Mouse (Mus musculus): ENCODE measurements around the gene F5.
A peak's percentile ranks its signal among the peaks of the same experiment; 100 is the strongest.
"Not testable (repeated sequence)": the region's sequence is repeated elsewhere in the genome, so short reads cannot be mapped to it uniquely, and the experiment has no call there.

F5 gene

DNA sequence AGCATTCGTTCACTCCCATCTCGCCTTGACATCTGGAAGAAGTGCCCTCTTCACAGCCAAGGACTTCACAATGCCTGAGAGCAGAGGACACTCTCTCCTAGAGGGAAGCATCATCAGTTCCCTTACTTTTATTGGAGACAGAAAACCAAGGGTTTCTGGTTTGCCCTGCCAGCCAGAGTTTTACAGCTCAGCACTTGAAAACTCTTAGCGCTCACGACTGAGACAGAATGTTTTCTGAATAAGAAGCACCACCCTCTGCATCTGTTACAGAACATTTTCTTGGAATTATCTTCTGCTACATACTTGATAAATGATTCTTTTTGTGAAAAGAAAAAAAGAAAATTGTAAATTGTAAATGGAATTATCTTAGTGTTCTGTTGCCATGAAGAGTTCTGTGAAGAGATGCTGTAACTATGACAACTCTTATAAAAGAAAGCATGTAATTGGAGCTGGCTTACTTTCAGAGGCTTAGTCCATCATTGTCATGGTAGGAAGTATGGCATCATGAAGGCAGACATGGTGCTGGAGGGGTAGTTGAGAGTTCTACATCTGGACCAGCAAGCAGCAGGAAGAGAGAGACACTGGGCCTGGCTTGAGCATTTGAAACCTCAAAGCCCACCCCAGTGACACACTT, 80.4 kb downstream of the F5 start:
- not testable (repeated sequence) for DNase-seq (ENCODE audit: low read depth, low spot score)

DNA sequence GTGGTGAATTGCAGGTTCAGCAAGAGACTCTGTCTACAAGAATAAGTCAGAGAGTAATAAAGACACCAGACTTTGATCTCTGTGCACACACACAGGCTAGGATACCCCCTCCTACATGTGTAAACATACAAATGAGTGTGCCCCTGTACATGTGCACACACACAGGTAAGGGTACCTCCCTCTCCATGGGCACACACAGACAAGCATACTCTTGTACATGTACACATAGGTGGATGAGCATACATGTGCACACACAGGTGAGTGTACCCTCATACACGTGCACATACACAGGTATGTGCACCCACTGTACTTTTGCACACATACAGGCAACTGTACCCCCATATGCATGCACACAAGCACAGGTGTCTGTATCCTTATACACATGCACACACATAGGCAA, 81.8 kb downstream of the F5 start:
- DNase-seq (ENCODE audit: low read depth, low spot score): no peak

DNA sequence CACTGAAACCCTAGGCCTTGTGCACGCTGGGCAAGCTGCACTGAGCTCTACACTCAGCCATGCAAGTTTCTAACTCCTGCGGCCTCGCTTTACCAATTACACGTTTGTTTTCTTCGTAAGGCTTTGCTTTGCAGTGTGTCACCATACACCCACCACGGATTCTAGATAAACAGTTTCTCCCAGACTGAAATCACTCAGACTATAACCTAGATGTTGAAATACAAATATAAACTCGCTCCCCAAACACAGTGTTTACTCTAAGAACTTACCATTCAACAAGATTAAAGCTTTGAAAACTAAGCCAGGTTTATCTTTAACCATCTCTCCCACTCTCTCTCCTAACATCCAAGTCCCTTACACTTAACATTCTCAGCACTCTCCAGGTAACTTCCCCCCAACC, 83.4 kb downstream of the F5 start:
- DNase-seq (ENCODE audit: low read depth, low spot score): no peak

DNA sequence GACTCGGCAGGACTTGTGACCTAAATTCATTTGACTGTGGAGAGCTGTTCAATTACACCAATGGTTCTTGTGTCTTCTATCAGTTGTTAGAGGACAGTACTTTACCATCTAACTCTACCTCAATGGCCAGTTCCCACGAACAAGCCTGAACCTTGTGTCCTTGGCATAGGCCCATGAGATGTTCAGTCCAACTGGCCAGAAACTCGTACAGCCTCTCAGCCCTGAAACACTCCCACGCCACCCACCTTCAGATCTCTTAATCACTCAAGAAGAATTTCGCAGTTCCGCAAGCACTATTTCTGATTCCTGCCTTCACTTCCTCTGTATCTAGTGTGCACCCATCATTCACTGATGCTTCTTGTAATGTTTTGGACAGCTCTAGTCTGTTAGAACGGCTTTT, 84.4 kb downstream of the F5 start:
- DNase-seq (ENCODE audit: low read depth, low spot score): no peak

DNA sequence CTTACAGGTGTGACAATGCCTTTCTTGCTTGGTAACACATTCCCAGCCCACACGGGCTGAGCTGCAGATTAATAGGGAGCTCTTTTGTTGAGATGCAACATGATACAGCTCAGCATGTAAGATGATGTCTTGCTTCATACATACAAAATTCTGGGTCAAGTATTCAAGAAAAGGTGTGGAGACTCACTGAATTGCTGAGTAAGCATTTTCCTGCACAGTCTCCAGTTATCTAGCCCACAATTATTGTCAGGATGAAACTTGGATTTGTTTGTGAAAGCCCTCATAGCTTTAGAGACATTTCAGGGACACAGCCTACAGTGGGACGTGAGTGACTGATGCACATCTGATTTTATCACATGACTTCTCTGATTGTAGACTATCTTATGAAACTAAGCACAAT, 89.9 kb downstream of the F5 start:
- no peak for DNase-seq (ENCODE audit: low read depth, low spot score)

DNA sequence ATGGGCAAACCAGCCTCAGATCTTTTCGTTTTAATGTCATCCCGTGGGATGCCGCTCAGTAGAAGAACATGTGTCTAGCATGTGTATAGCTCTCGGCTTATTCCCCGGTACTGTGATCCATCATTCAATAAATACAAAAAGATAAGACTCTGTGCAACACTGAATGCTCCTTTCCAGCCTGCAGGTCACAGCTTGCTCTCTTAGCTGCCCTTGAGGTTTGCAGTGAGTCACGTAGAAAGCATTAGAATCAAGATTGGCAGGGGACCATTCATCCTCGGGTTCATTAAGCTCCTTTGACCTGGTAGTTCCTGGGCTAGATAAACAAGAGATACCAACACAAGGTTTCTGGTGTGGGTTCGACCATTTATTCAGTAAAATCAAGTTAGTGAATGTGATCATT, 91.2 kb downstream of the F5 start:
- no peak for DNase-seq (ENCODE audit: low read depth, low spot score)

DNA sequence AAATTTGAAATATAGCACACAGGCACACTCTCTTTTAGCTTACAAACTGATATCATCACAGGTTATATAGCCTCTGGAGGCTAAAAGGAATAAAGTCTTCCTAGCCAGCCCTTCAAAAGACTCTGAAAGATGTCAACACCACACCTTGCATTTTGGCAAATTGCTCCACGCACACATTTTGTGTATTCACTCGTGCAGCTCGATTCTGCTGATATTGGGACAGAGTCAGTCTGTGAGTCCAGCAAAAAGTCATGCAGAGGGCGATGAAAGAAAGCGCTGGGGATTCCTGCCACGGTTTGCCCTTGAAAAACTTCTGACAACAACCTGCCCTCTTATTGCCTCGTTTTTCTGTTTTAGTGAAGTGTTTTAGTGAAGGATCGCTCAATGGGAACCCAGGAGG, 95.8 kb downstream of the F5 start:
- DNase-seq (ENCODE audit: low read depth, low spot score): no peak

DNA sequence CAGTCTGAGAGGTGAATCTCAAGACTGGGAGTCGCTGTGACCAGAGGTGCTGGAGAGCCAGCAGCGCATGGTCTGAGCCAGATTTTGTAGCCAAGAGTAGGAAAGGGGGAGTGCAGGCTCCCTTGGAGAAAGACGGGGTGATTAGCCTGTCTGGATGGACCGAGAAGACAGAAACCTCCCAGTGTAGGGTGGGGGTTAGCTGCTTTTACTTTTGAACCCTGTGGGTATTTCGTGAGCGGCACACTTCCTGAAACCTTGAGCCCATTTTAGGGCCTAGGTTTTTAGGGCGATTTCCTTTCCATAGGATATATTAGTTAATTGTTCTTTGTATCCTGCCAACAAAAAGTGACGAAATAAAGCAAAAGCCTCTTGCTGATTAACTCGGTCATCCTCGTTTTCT, 96.3 kb downstream of the F5 start:
- DNase-seq (ENCODE audit: low read depth, low spot score): no peak

DNA sequence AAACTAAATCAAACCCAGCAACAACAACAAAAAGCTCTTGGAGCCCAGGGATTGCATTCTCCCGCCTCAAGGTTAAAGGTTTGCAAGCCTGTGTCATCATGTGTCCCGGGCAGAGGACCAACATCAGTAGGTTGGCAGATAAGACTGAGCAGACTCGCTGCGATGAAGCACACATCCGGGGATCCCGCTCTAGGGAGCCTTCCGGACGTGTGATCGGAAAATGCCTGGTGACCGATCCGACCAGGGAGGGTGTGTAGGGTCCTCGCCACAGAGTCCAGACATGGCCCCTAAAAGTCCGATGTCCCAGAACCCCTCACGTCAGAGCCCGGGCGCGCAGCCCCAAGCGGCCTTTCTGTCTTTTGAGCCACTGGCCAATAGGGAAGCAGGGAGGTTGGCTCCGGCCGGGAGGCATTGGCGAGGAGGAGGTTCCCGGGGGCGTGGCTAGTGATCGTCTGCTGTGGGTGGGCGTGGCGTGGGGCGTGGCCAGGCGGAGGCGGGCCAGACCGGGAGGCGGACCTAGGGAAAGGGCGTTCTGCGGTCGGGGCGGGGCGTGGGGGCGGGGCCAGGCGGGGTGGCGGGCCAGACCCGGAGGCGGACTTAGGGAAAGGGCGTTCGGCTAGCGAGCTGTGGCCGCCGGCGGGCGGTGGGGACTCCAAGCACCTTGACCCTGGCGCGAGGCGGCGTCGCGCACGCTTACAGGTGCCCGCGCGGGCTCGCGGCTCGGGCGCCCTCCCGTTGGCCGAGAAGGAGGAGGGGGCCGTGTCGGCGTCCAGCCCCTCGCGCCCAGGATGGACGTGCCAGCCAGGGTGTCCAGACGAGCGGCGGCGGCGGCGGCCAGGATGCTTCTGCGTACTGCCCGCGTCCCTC, 97.1 kb downstream of the F5 start, which contains the start of gene Slc19a2:
Gene Slc19a2, plus strand, starts transcription at position 582 of the 867 bp plus-strand sequence.
- peak; percentile 91 for DNase-seq (ENCODE audit: low read depth, low spot score)

DNA sequence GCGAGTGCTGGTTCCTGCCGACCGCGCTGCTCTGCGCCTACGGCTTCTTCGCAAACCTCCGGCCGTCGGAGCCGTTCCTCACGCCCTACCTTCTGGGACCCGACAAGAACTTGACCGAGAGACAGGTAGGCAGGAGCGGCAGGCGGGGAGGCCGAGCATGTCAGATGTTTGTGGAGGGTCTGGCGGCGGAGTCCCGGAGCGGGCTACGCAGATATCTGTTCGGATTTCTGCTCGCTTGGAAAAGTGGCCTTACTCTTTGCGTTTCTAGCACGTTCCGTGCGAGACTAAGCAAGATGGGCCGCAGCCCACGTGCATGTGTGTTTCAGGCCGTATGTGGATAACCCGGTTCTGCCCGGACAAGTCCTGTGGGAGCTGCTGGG, 97.7 kb downstream of the F5 start:
- no peak for DNase-seq (ENCODE audit: low read depth, low spot score)

DNA sequence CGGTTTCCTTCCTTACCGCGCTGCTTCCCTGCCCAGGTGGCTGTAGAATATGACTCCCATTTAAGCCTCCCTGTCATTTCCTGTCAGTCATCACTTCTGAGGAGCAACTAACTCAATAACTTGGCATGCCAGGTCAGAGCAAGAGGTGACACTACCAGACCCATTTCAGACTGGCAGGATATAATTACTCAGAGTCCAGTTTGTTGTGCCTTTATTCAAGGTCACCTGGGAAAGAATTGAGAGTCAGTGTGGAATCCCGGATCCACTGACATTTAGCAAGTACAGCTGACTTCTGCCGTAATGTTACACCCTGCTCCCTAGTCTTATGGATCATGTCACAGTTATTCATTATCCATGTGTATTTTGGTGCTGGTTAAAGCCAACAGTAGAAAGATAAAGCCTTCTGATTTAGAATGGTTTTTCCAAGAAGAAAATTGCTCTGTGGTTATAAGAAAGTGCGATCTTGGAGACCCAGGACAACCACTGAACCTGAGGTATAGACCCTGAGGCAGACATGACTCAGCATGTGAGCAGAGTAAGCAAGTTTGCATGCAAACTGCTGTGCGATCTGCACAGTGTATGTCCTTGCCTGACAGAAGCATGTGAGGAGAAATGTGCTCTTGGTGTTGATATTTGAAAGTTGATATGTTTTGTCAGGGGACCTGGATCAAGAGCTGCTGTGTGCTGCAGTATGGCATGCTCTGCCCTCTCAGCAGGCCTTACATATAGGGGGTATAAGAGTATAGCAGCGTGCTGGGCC, 98.9 kb downstream of the F5 start:
- DNase-seq (ENCODE audit: low read depth, low spot score): no peak

DNA sequence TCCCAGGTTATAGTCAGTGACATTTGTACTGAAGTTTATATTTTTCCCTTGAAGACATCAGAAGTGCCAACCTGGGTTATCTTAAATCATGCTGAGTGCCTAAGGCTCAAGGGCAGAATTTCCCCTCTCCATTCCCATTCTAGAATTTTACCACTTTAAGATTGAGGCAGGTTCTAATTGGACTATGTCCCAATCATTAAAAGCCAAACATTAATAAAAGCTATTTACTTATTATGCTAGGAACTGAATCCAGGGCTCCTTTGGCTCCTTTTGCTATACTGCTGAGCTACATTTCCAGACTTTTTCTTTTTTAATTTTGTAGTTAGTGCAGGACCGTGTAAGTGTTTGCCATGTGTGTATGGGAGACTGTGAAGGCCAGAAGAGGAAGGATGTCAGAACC, 99.8 kb downstream of the F5 start:
- DNase-seq (ENCODE audit: low read depth, low spot score): no peak

DNA sequence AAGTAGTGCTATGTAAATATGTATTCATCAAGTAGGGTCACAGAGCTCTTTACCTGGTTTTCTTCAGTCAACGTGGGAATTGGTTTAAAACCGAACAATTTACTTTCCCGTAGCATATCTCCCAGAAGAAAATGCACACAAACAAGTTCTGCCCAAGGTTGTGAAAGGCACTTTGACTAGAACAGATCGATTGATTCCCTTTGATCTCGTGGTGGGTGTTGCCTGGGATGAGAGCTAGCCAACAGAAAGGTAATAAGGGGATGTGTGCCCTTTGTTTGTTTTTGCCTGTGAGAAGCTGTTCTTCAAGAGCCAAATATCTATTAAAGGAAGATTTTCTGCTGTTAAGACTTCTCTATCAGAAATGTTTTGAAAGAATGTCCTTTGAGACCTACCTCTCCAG, 100.9 kb downstream of the F5 start:
- no peak for DNase-seq (ENCODE audit: low read depth, low spot score)

DNA sequence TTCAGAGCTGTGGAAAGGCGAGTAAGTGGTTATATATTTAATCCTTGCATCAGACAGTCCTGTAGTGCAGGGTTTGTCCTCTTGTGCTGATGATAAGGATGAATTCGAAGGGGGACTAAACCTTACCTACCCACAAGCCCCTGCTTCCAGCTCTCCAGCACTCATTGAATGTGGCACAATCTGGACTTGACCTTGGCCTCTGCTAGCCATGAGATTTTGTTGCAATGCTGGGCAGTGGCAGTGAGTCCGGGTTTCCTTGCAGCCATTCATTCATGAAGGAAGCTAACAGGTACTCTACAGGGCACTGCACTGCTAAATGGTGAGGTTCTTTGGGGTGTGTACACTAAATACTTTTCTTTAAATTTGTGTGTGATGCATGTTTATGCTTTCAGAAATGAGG, 103.2 kb downstream of the F5 start:
- DNase-seq (ENCODE audit: low read depth, low spot score): no peak

DNA sequence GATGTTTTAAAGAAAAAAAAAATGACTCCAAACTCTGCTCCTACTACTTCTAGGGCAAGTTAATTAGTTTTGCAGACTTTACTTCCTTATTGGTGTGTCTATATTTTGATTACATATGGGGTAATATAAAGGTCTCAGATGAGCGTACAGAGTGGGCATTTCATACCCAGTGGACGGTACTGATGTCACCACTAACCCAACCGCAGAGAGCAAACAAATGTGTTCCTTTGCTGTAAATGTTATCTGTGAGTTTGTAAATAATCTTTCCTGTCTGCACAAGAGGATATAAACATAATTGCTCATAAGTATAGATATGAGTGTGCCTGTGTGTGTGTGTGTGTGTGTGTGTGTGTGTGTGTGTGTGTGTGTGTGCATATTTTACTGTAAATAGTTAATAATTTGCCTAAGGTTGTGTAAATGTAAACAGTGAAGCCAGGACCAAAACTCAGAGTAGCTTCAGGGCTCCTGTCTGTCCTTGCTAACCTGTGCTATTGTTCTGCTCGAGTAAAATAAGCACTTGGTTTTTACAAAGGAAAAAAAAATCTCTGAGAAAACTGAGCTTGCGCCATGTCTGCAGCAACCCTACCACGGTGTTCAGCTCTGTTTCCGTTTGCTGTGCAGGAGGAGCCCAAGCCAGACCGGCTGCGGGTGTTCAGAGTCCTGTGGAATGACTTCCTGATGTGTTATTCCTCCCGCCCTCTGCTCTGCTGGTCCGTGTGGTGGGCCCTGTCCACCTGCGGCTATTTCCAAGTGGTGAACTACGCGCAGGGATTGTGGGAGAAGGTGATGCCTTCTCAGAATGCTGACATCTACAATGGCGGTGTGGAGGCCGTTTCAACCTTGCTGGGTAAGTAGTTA, 108.8 kb downstream of the F5 start:
- DNase-seq (ENCODE audit: low read depth, low spot score): no peak

DNA sequence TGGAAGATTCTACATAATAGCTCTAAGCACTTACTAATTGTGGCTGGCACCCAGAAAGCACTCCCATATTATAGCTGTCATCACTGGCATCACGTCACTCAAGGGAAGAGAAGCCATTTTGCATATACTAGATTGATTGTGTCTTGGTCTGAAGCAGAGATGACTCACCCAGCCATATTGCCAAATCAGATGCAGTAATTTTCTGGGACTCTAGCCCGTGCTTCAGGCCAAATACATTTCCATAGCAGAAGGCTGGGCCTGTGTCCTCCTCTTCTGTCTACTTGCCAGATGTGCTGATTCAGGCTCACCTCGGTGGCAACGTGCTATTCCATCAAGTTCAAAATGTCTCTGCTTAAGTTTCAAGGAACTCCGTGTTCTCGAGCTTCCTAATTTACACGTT, 109.9 kb downstream of the F5 start:
- no peak for DNase-seq (ENCODE audit: low read depth, low spot score)
